Comparison of ENCODE assay signal across 25 mouse cellular contexts in genomic region chr6:123170106-123170505, GRCm38 (mm10). TPM values are rescaled to one million over a fixed set of nuclear protein-coding genes. Genes with fewer than 3 reads are reported as not detected.
"Had no signal": no experiment of that assay in that cellular context is flagged by ENCODE, and none has a peak within 500 bp of the region (broad histone marks: within the 10 kb centered on the region; RNA-seq: fewer than 3 reads in every experiment).

No protein-coding gene starts in this region.

- H3K27me3 ChIP-seq: kidney, embryonic 15.5 days; liver, embryonic 13.5 days; midbrain, embryonic 12.5 days; neural tube, embryonic 13.5 days; stomach, embryonic 15.5 days had no signal

- ATAC-seq: intestine, embryonic 16.5 days; liver, postnatal 0 days; midbrain, embryonic 16.5 days had no signal

- H3K9me3 ChIP-seq: kidney, embryonic 15.5 days; limb, embryonic 10.5 days; liver, embryonic 13.5 days; midbrain, embryonic 12.5 days; neural tube, embryonic 13.5 days; stomach, embryonic 15.5 days had no signal

- H3K4me1 ChIP-seq: kidney, embryonic 15.5 days; limb, embryonic 10.5 days; liver, embryonic 13.5 days; midbrain, embryonic 12.5 days; neural tube, embryonic 13.5 days; stomach, embryonic 15.5 days had no signal

- DNase-seq: kidney, adult 2 months; kidney, postnatal 14 days; liver, embryonic 13.5 days; liver, postnatal 0 days; retina, postnatal 1 day; right cerebral cortex, postnatal 4 days; thymus, adult 2 months; thymus, postnatal 25 days had no signal

- H3K36me3 ChIP-seq: kidney, embryonic 15.5 days; limb, embryonic 10.5 days; liver, embryonic 13.5 days; midbrain, embryonic 12.5 days; neural tube, embryonic 13.5 days; stomach, embryonic 15.5 days had no signal

- H3K27ac ChIP-seq: kidney, embryonic 15.5 days; left cerebral cortex, adult 2 months; limb, embryonic 10.5 days; liver, embryonic 13.5 days; midbrain, embryonic 12.5 days; neural tube, embryonic 13.5 days; stomach, embryonic 15.5 days had no signal

- H3K4me3 ChIP-seq: kidney, embryonic 15.5 days; left cerebral cortex, adult 2 months; limb, embryonic 10.5 days; liver, embryonic 13.5 days; midbrain, embryonic 12.5 days; neural tube, embryonic 13.5 days; stomach, embryonic 15.5 days had no signal

- H3K9ac ChIP-seq: kidney, embryonic 15.5 days; liver, embryonic 13.5 days; liver, postnatal 0 days; midbrain, embryonic 12.5 days; neural tube, embryonic 13.5 days; stomach, embryonic 15.5 days had no signal

RNA-seq across cellular contexts. Expression of gene Clec4b2, which starts 2.6 kb away (rescaled TPM):
- total RNA-seq: layer of hippocampus, postnatal 25 days; left cerebral cortex, adult 2 months; left cerebral cortex, postnatal 14 days; megakaryocyte-erythroid progenitor cell, adult 5-6 weeks had no signal
- polyA plus RNA-seq: intestine, embryonic 16.5 days; kidney, adult 2 months; kidney, embryonic 15.5 days; large intestine, adult 2 months; limb, embryonic 10.5 days; limb, embryonic 14.5 days; lung, embryonic 16.5 days; midbrain, embryonic 12.5 days; midbrain, embryonic 16.5 days; neural tube, embryonic 13.5 days; stomach, embryonic 15.5 days; testis, adult 2 months; urinary bladder, adult 2 months had no signal

RNA-seq across cellular contexts. Expression of gene Clec4n, which starts 59.5 kb away (rescaled TPM):
- total RNA-seq: layer of hippocampus, adult 8-10 months; layer of hippocampus, postnatal 25 days; left cerebral cortex, adult 2 months; left cerebral cortex, postnatal 14 days; megakaryocyte-erythroid progenitor cell, adult 5-6 weeks had no signal
